Mouse (Mus musculus): ENCODE measurements around the gene Ndufv2.
"Not testable (repeated sequence)": the region's sequence is repeated elsewhere in the genome, so short reads cannot be mapped to it uniquely, and the experiment has no call there.

The Ndufv2 gene

GRCm38 (mm10) chr17:66085038-66085437 lies 16.3 kb downstream of the Ndufv2 start:
- DNase-seq (ENCODE audit: low read depth), result no peak

- DNase-seq (ENCODE audit: low read depth), result no peak
Measured at GRCm38 (mm10) chr17:66084486-66084885, 16.9 kb downstream of the Ndufv2 start.

GRCm38 (mm10) chr17:66077437-66077850 lies 23.9 kb downstream of the Ndufv2 start:
- no peak for DNase-seq (ENCODE audit: low read depth)

GRCm38 (mm10) chr17:66076934-66077333 lies 24.4 kb downstream of the Ndufv2 start, which contains the start of gene Ankrd12:
Ankrd12 (minus strand) TSS chr17:66077089.
- peak; percentile 80 for DNase-seq (ENCODE audit: low read depth)

GRCm38 (mm10) chr17:66076174-66076927 lies 25.0 kb downstream of the Ndufv2 start:
- DNase-seq (ENCODE audit: low read depth), result no peak

GRCm38 (mm10) chr17:66075827-66076173 lies 25.6 kb downstream of the Ndufv2 start:
- no peak for DNase-seq (ENCODE audit: low read depth)

- no peak for DNase-seq (ENCODE audit: low read depth)
Measured at GRCm38 (mm10) chr17:66073971-66074370, 27.4 kb downstream of the Ndufv2 start.

- DNase-seq (ENCODE audit: low read depth), result not testable (repeated sequence)
Measured at GRCm38 (mm10) chr17:66069036-66069435, 32.3 kb downstream of the Ndufv2 start.

- DNase-seq (ENCODE audit: low read depth), result no peak
Measured at GRCm38 (mm10) chr17:66065115-66065514, 36.2 kb downstream of the Ndufv2 start.

- DNase-seq (ENCODE audit: low read depth), result no peak
Measured at GRCm38 (mm10) chr17:66061241-66061938, 40.0 kb downstream of the Ndufv2 start.

GRCm38 (mm10) chr17:66058160-66058559 lies 43.2 kb downstream of the Ndufv2 start:
- DNase-seq (ENCODE audit: low read depth), result no peak

- no peak for DNase-seq (ENCODE audit: low read depth)
Measured at GRCm38 (mm10) chr17:66057145-66057544, 44.2 kb downstream of the Ndufv2 start.

GRCm38 (mm10) chr17:66053349-66053748 lies 48.0 kb downstream of the Ndufv2 start:
- no peak for DNase-seq (ENCODE audit: low read depth)

GRCm38 (mm10) chr17:66048795-66049194 lies 52.6 kb downstream of the Ndufv2 start:
- no peak for DNase-seq (ENCODE audit: low read depth)

- no peak for DNase-seq (ENCODE audit: low read depth)
Measured at GRCm38 (mm10) chr17:66048199-66048598, 53.2 kb downstream of the Ndufv2 start.

- not testable (repeated sequence) for DNase-seq (ENCODE audit: low read depth)
Measured at GRCm38 (mm10) chr17:66043679-66044078, 57.7 kb downstream of the Ndufv2 start.

GRCm38 (mm10) chr17:66041020-66041419 lies 60.3 kb downstream of the Ndufv2 start:
- no peak for DNase-seq (ENCODE audit: low read depth)

GRCm38 (mm10) chr17:66033239-66033638 lies 68.1 kb downstream of the Ndufv2 start:
- DNase-seq (ENCODE audit: low read depth), result no peak

- DNase-seq (ENCODE audit: low read depth), result no peak
Measured at GRCm38 (mm10) chr17:66031991-66032390, 69.4 kb downstream of the Ndufv2 start.

Data from c-Kit-positive CD71-negative TER-119-negative erythroid progenitor cells, embryonic 14.5 days (primary cell).